Mouse (Mus musculus): Measurements from ENCODE around the gene Ifrd1. TPM values are rescaled to one million over a fixed set of nuclear protein-coding genes. Genes with fewer than 3 reads are reported as not detected.

Gene Ifrd1
- polyA plus RNA-seq, 1 experiment: 23.4 TPM

DNA sequence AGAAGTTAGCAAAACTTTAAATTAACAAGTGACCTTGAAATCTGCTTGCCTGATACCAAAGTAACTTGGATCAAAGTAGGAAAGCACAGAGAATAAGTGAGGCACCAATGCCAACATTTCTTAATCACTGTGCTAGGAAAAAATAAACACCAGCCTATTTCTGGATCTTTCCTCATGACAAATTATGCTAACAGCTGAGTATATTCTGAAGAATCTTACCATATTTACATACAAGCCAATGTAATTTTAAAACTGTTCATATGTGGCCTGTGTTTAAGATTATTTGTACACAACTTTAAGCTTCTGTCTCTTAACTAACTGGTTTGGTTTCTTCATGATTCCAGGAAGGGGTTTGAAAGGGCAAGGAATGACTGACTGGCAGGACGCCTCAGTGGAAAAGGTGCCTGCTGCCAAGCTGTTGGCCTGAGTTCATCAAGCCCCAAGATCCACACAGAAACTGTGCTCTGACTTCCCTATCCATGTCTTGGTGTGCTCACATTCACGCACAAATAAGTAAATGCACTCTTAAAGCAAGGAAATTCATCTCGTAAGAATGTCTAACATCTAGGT, 28.2 kb downstream of the Ifrd1 start:
- Histone ChIP-seq H3K4me1 (replicated peaks; ENCODE audit: control insufficient read depth, insufficient read depth, low read length) (peaks cover 4% of the 10 kb centered on the region; the same call in 1 of the 2 replicates), H3K27me3 (ENCODE audit: control insufficient read depth, insufficient read depth, low read length) (no peaks in the 10 kb centered on the region), H3K27ac (ENCODE audit: control insufficient read depth, insufficient read depth, low read length) (no peak overlapping the region), H3K4me3 (ENCODE audit: control insufficient read depth, insufficient read depth, low read length) (no peak overlapping the region), H3K36me3 (ENCODE audit: control insufficient read depth, insufficient read depth, low read length) (peaks cover 21% of the 10 kb centered on the region)
- 79% methylated on average over 3 of the region's 3 CpGs for WGBS
- TF ChIP-seq CTCF (IDR thresholded peaks at IDR 0.05; ENCODE audit: borderline replicate concordance, control insufficient read depth, extremely low read depth, insufficient read depth, low read length, poor library complexity): no peak
- TF ChIP-seq POLR2A (IDR thresholded peaks at IDR 0.05; ENCODE audit: control insufficient read depth, extremely low read depth, insufficient read depth, low read length, poor library complexity): no peak
- DNase-seq: no peak

DNA sequence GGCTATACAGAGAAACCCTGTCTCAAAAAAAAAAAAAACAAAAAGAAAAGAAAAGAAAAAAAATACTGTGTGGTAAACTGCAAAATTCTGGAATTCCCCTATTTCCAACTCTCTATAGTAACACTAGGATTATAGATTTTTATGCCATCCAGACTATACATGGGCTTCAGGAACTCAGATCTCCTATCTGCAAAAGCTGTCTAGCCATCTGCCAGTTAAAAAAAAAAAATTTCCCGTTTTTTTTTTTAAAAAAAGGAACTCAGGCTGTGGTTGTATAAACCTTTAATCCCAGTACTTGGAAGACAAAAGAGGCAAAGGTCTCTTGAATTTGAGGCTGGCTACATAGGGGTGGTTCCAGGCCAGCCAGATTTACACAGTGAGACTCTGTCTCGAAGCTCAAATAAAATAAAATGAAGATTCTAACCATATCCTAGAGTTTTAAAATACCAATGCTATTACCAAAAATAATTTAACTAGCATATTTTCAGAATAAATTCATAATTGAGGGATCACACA, 29.8 kb downstream of the Ifrd1 start:
- Histone ChIP-seq H3K4me1 (replicated peaks; ENCODE audit: control insufficient read depth, insufficient read depth, low read length) (peaks cover 2% of the 10 kb centered on the region; the same call in 1 of the 2 replicates), H3K27ac (ENCODE audit: control insufficient read depth, insufficient read depth, low read length) (no peak overlapping the region), H3K4me3 (ENCODE audit: control insufficient read depth, insufficient read depth, low read length) (no peak overlapping the region), H3K36me3 (ENCODE audit: control insufficient read depth, insufficient read depth, low read length) (peaks cover 36% of the 10 kb centered on the region), H3K27me3 (ENCODE audit: control insufficient read depth, insufficient read depth, low read length) (no peaks in the 10 kb centered on the region)
- WGBS: 51% methylated on average over 2 of the region's 2 CpGs
- no peak for DNase-seq
- TF ChIP-seq CTCF (IDR thresholded peaks at IDR 0.05; ENCODE audit: borderline replicate concordance, control insufficient read depth, extremely low read depth, insufficient read depth, low read length, poor library complexity) (no peak), POLR2A (IDR thresholded peaks at IDR 0.05; ENCODE audit: control insufficient read depth, extremely low read depth, insufficient read depth, low read length, poor library complexity) (no peak)

DNA sequence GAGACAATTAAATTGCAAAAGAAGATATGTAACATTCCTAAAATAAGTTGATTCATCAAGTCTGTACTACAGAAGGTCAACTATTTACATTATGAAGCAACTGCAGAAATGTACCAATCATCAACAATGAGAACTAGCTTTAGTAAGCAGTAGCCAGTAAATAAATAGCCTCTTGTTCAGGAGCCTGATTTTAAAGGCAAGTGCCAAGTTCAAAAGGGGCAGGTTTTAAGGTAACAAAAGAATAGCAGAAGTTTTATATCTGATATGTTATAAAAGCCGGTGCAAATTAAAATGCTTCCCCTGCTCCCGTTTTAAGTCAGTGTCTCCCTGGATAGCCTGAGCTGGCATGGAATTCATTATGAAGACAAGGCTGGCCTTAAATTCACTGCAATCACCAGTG, 30.5 kb downstream of the Ifrd1 start:
- Histone ChIP-seq H3K36me3 (ENCODE audit: control insufficient read depth, insufficient read depth, low read length) (peaks cover 43% of the 10 kb centered on the region), H3K27ac (ENCODE audit: control insufficient read depth, insufficient read depth, low read length) (no peak overlapping the region), H3K4me1 (replicated peaks; ENCODE audit: control insufficient read depth, insufficient read depth, low read length) (peaks cover 2% of the 10 kb centered on the region; the same call in 1 of the 2 replicates), H3K4me3 (ENCODE audit: control insufficient read depth, insufficient read depth, low read length) (no peak overlapping the region), H3K27me3 (ENCODE audit: control insufficient read depth, insufficient read depth, low read length) (no peaks in the 10 kb centered on the region)
- no peak for TF ChIP-seq CTCF (IDR thresholded peaks at IDR 0.05; ENCODE audit: borderline replicate concordance, control insufficient read depth, extremely low read depth, insufficient read depth, low read length, poor library complexity)
- no peak for TF ChIP-seq POLR2A (IDR thresholded peaks at IDR 0.05; ENCODE audit: control insufficient read depth, extremely low read depth, insufficient read depth, low read length, poor library complexity)
- no peak for DNase-seq
- WGBS: 92% methylated on average over 2 of the region's 2 CpGs

DNA sequence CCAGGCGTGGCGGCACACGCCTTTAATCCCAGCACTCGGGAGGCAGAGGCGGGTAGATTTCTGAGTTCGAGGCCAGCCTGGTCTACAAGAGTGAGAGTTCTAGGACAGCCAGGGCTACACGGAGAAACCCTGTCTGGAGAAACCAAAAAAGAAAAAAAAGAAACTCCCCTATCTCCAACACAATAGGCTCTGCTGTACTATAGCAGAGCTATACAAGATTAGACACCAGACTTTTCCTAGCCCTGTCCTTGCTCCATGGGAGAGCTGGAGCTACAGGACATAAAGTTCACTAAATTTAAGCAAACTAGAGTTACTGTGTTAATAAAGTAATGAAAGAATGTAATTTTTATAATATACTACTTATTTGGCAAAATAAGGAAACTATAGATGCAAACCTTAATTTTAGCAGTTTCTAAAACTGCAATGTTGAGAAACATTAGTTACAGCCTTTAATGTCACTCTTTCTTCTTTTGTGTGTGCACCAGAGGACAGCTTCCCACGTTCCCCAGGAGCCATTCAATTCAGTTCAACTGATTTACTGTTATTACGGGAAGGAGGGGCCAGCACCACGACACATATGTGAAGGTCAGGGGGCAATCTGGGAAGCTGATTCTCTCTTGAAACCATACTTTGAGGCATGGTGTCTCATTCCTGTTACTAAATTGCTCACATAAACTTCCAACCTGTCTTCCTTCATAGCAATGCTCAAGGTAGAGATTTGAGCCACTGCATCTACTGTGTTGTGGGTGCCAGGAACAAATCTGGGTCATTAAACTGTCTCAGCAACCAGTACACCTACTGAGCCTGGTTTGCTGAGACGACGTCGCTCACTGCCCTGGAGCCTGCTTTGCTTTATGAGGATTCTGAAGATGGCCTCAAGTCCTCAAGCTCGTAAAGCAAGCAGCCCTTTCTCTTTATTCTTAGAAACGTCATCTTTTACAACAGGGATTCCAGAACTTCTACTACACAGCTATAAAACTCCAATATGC, 33.1 kb downstream of the Ifrd1 start:
- DNase-seq: no peak

GRCm38 (mm10) chr12:40209049-40209448, 39.3 kb downstream of the Ifrd1 start:
- Histone ChIP-seq H3K4me3 (ENCODE audit: control insufficient read depth, insufficient read depth, low read length) (no peak overlapping the region), H3K27me3 (ENCODE audit: control insufficient read depth, insufficient read depth, low read length) (no peaks in the 10 kb centered on the region), H3K27ac (ENCODE audit: control insufficient read depth, insufficient read depth, low read length) (no peak overlapping the region), H3K36me3 (ENCODE audit: control insufficient read depth, insufficient read depth, low read length) (peaks cover 81% of the 10 kb centered on the region), H3K4me1 (replicated peaks; ENCODE audit: control insufficient read depth, insufficient read depth, low read length) (no peaks in the 10 kb centered on the region)
- no peak for TF ChIP-seq CTCF (IDR thresholded peaks at IDR 0.05; ENCODE audit: borderline replicate concordance, control insufficient read depth, extremely low read depth, insufficient read depth, low read length, poor library complexity)
- no peak for TF ChIP-seq POLR2A (IDR thresholded peaks at IDR 0.05; ENCODE audit: control insufficient read depth, extremely low read depth, insufficient read depth, low read length, poor library complexity)
- WGBS: 95% methylated on average over 3 of the region's 3 CpGs
- no peak for DNase-seq

More for the DNA sequence above, 33.1 kb downstream of the Ifrd1 start:
- no peaks in the 10 kb centered on the region for H3K27me3 ChIP-seq (ENCODE audit: control insufficient read depth, insufficient read depth, low read length)
- no peak for TF ChIP-seq CTCF (IDR thresholded peaks at IDR 0.05; ENCODE audit: borderline replicate concordance, control insufficient read depth, extremely low read depth, insufficient read depth, low read length, poor library complexity)
- no peak overlapping the region for H3K4me3 ChIP-seq (ENCODE audit: control insufficient read depth, insufficient read depth, low read length)
- H3K27ac ChIP-seq (ENCODE audit: control insufficient read depth, insufficient read depth, low read length): no peak overlapping the region
- H3K4me1 ChIP-seq (replicated peaks; ENCODE audit: control insufficient read depth, insufficient read depth, low read length): peaks cover under 1% of the 10 kb centered on the region; the same call in 1 of the 2 replicates
- WGBS: 96% methylated on average over 15 of the region's 15 CpGs
- peaks cover 65% of the 10 kb centered on the region for H3K36me3 ChIP-seq (ENCODE audit: control insufficient read depth, insufficient read depth, low read length)

GRCm38 (mm10) chr12:40207909-40208308, 40.4 kb downstream of the Ifrd1 start:
- TF ChIP-seq POLR2A (IDR thresholded peaks at IDR 0.05; ENCODE audit: control insufficient read depth, extremely low read depth, insufficient read depth, low read length, poor library complexity) (no peak), CTCF (IDR thresholded peaks at IDR 0.05; ENCODE audit: borderline replicate concordance, control insufficient read depth, extremely low read depth, insufficient read depth, low read length, poor library complexity) (no peak)
- H3K27ac ChIP-seq (ENCODE audit: control insufficient read depth, insufficient read depth, low read length): no peak overlapping the region
- DNase-seq: no peak
- H3K4me3 ChIP-seq (ENCODE audit: control insufficient read depth, insufficient read depth, low read length): no peak overlapping the region
- H3K27me3 ChIP-seq (ENCODE audit: control insufficient read depth, insufficient read depth, low read length): no peaks in the 10 kb centered on the region
- no peaks in the 10 kb centered on the region for H3K4me1 ChIP-seq (replicated peaks; ENCODE audit: control insufficient read depth, insufficient read depth, low read length)
- H3K36me3 ChIP-seq (ENCODE audit: control insufficient read depth, insufficient read depth, low read length): peaks cover 78% of the 10 kb centered on the region
- WGBS: 93% methylated on average over 4 of the region's 4 CpGs
